Mouse (Mus musculus) thymus, postnatal 14 days (tissue): ENCODE results near the gene Ssh2.
"Not testable (repeated sequence)": the region's sequence is repeated elsewhere in the genome, so short reads cannot be mapped to it uniquely, and the experiment has no call there.

ENCODE experiments used
- DNase-seq: peaks from one replicate; pipeline ENCODE4 v3.0.0; 2021

Gene Ssh2

DNA sequence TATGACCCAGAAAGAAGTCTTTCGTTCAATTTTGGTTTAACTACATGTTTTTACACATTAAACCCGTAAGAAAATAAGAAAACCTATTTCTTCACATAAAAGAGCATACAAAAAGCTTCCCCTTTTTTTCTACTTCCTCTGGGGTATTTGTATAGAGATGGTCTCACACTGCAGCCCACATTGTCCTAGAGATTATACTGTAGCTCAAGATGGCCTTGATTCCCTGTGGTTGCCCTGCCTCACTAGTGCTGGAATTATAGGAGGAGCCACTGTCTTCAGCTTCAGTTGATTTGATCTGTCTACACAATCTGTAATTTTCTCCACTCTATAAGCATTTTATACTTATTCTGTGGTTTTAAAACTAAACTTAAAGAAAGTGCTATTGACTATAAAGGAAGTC, 15.4 kb downstream of the Ssh2 start:
- no peak for DNase-seq

DNA sequence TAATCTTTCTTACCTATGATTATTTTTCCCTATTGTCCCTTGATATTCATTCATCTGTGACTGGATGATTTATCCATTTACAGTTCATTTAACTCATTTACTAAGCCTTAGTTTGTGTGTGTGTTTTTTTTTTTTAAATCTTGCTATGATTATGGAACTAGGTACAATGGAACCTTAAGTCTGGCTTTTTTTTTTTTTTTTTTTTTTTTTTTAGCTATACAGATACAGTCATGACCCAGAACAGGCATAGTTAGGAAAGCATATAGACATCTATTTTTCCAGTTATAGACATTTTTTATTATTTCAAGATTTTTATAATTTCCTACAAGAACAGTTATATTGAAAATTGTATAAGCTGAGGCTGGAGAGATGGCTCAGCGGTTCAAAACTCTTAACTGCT, 19.2 kb downstream of the Ssh2 start:
- no peak for DNase-seq

DNA sequence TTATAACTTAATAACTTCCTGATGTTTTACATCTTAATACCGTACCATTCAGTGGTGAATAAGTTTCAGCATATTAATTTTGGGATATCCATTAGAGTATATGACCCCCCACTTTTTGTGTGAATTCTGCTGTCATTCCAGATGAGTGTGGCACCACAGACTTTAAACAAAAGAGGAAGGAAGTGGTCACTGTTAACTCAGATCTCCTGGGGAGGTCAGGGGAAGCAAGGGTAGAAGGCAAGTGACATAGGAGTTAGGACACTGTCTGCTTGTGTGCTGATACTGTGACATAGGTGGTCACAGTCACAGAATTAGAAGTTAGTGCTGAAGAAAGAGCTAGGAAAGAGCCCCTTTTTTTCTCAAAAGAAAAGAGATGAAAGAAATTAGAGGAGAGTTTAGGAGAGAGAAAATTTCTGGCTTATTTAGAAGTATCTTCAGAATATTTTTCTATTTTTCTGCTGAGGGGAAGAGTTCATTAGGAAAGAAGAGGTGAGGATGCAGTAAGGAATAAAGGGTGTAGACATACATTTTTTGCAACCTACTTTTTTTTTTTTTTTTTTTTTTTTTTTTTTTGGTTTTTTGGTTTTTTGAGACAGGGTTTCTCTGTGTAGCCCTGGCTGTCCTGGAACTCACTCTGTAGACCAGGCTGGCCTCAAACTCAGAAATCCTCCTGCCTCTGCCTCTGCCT, 23.7 kb downstream of the Ssh2 start:
- DNase-seq: no peak

DNA sequence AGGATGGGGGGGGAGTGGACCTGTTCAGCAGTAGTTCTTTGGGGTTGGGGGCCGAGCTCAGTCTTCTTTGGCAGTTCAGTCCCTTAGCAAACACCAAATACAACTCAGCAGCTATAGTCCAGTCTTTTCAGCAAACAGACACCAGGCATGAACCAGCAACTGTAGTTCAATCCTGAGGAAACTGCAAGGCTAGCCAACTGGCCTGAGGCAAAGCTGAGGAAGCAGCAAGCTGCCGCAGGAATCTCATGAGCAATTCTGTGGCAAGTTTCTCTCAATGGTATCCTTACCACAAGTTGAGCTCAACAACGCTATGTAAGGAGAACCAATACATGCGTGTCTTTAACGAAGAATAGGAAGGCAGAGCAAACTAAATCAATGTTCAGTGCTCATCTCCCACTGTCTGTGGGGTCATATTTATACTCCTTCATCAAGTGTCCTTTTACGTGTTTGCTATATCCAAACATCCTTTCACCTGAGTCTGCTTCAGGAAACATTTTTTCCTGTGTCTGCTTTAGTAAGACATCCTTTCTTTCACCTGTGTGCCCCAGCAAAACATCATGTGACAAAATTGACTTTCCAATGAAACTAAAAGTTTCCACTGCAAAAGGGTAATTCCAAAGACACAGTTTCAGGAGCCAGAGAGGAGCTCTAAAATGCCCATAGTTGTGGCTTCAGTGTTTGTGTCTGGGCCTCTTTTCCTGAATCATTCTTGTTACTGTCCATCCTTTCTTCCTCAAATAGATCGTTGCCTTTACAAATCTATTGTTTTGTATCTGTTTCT, 24.6 kb downstream of the Ssh2 start:
- no peak for DNase-seq

DNA sequence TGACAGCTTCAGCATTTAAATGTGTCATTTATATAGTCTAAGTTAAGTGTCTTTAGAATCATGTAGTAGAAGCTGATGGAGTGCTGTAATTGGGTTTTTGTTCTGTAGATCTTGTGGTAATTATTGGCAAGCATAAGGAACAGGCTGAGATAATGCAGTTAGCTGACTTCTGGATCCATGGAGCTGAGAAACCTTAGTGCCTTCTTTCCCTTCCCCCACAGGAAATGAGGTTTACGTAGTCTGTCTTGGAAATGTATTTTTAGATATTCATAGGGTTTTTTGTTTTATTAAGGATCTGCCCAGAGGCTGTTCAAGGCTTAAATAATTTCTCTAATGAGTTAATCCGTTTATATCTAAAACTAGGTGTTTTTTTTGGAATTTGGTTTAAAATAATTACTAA, 26.8 kb downstream of the Ssh2 start:
- no peak for DNase-seq

DNA sequence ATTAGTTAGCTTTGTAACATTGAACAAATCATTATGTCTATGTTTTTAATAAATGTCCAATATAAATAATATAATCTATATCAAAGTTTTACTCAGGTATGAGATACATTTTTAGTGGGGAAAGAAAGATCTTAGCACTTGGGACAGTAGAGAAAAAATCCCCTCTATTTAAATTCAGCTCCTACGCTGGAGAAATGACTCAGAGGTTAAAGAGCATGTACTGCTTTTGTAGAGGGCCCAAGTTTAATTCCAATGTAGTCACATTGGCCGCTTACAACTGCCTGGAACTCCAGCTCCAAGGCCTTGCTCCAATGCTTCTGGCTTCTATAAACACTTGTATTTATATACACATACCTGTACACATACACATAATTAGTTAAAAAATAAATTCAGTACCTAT, 36.7 kb downstream of the Ssh2 start:
- DNase-seq: no peak

DNA sequence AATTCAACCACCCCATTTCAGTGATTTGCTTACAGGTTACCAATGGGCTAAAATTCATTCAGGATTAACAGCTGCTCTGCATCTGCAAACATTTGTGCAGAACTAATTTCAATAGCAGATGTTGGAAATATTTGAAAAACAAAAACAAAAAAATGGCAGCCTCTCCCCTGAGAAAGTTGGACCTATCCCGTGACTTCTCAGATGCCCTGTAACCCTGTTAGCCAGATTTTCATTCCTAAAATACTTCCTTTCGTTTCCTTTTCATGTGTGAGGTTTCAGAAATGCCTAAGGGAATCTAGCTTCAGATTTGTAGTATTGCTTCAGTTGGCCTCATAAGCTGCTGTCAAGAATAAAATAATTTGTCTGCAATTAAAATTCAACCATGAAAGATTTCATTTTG, 43.4 kb downstream of the Ssh2 start:
- DNase-seq: no peak

DNA sequence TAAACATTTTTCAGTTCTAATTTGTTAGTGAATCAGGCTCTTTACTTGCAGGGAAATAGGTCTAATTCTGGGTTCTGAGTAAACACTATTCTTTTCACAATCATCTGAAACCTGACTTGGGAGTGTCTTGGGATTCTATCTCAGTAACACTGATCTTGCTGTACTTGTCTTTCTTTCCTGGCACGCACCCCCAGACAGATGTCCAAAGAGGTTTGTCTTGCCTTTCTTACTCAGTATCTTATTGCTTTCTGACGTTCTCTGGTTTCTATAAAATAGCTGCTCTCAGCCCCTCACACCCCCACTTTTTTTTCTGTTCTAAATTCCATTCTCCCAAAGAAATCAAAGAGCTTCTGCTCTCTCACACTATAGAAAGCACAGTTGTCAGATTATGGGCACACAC, 51.3 kb downstream of the Ssh2 start:
- no peak for DNase-seq

DNA sequence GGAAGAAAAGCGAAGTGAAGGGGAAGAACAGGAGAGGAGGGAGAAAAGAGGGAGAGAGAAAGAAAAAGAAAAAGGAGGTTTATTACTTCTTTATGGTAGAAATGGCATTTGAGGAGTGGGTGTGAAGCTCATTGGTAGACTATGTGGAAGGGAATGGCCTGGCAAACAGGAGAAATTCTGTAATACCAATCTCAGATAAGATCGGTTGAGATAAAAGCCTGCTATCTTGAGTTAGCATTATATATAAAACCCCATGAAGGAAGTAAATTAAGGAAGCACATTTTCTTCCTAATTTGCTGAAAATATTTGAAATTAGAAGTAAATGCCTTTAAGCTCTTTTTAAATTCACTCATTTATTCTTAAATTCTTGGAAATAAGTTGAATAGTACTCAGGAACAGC, 59.9 kb downstream of the Ssh2 start:
- no peak for DNase-seq

DNA sequence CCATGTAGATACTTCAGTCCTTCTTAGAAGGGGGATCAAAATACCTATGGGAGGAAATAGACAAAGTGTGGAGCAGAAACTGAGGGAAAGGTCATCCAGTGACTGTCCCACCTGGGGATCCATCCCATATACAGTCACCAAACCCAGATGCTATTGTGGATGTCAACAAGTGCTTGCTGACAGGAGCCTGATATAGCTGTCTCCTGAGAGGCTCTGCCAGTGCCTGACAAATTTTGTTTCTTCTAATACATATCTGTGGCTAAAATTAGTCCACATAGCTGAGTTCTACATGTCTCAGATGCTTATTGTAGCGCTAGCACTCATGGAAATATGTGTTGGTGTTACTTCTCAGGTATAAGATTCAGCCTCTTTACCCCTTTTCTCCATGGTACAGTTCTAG, 62.5 kb downstream of the Ssh2 start:
- DNase-seq: not testable (repeated sequence)

DNA sequence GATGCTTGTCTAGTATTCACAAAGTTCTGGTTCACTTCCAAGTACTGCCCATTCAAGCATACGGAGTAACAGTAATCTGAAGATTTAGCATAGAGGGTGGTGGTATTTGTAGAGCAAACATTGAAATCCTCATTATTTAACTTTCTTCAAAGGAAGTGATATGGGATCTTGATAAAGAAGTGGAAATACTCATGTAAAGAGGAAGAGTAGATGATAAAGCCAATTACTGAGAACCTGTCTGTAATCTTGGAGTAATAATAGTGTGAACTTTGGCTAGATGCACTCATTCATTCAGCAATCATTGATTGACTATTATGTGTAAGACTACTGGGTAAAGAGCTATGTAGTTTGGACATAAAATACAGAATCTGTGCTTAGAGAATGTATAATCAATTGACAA, 64.1 kb downstream of the Ssh2 start:
- DNase-seq: no peak

DNA sequence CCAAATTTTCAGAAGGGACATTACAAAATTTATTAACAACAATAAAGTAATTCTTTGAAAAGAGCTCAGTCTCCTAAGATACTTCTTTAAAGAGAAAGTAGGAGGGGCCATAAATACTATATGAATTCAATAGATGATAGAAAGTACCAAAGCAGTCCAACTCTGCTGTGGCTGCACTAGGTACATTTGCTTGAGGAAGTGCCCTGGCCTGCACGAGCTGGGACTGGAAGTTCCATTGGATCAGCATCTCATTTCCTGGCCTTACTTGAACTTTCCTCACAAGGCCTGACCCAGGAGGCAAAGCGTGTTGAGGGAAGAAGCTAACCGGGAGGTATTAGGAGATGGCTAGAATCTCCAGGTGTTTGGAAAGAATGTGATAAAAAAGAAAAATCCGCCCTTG, 75.4 kb downstream of the Ssh2 start:
- DNase-seq: no peak

DNA sequence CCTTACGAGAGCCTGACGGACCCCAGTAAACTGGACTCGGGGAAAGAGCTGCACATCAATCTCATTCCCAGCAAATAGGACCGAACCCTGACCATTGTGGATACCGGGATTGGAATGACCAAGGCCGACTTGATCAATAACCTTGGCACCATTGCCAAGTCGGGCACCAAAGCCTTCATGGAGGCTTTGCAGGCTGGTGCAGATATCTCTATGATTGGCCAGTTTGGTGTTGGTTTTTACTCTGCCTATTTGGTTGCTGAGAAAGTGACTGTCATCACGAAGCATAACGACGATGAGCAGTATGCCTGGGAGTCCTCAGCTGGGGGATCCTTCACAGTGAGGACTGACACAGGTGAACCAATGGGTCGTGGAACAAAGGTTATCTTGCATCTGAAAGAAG, 77.6 kb downstream of the Ssh2 start:
- DNase-seq: not testable (repeated sequence)

DNA sequence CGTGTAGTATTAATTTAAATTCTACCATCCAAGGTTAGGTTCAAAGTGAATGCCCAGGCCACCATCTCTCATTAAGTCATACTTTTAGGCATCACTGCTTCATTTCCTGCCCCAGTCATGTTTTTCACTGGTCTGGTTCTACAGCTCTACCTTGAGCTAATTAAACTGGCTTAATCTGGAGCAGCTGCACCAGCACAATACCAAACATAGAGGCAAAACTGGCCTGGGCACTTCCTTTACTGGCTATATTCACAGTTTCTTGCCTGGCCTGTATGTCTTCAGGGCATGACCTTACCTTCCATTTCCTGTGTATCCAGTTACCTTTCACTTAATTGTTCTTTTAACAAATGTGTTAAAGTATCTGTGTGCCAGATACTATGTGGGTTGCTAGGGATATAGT, 81.2 kb downstream of the Ssh2 start:
- no peak for DNase-seq

DNA sequence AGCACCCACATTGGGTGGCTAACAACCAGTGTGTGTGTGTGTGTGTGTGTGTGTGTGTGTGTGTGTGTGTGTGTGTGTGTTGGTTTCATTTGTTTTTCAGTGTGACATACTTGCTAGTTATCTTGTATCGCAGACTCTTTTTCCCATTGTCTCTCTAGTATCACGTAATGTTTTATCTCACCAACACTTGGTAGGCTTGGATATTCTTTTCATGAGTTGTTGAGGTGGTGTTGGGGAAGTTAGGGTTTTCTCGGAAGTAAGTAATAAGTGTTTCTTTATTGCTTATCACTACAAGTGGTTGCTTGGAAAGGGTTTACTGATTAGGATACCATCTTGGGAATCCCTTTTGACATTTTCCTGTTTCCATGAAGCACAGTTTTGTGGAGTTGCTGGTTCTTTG, 91.1 kb downstream of the Ssh2 start:
- no peak for DNase-seq

DNA sequence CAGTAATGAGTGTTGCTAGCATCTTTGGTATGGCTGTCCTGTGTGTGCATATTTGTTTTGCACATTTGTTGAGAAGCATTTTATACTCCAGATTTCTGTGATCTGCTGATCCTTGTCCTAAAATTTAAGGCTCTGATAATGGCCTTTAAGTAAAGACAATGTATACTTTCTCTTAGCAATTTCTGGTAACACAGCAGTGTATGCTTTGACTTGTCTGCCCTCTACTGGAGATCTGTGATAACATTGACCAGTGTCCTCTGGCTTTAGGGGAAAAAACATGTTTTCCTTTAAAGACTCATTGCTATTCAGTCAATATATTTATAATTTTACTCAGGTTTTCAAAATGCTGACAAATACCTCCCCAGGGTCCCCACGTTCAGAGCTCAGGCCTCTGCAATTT, 92.4 kb downstream of the Ssh2 start:
- DNase-seq: peak; percentile 56

DNA sequence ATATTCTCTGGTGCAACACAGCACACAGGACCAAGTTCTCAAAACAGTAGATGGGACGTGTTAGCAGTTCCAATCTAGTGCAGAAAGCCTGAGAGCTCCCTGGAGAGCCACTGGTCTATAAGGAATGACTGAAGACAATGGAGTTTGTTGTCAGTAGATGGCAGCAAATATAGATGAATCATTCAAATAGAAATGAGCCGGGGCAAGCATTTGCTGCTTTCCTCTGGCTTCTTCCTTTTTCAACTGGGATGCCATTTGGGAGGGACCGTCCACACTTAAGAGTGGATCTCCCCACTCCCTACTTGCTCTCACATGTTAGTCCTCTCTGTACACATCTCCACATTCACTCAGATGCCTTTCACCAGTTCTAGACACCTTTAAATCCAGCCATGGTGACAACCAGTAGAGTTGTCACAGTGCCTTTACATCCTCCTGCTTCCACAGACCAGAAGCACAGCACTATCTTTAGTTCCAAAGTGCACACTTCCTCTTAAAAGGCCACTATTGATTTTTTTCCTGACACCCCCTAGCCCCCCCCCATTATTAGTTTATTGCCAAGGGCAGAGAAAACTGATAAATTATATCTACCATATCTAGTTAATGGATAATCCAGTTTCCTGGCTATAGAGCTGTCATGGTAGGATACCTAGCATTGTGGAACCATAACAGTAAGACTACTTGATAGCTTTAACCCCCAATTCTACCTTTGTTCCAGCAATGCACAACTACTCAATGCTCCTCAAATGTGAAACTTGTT, 101.8 kb downstream of the Ssh2 start:
- DNase-seq: peak; percentile 9

DNA sequence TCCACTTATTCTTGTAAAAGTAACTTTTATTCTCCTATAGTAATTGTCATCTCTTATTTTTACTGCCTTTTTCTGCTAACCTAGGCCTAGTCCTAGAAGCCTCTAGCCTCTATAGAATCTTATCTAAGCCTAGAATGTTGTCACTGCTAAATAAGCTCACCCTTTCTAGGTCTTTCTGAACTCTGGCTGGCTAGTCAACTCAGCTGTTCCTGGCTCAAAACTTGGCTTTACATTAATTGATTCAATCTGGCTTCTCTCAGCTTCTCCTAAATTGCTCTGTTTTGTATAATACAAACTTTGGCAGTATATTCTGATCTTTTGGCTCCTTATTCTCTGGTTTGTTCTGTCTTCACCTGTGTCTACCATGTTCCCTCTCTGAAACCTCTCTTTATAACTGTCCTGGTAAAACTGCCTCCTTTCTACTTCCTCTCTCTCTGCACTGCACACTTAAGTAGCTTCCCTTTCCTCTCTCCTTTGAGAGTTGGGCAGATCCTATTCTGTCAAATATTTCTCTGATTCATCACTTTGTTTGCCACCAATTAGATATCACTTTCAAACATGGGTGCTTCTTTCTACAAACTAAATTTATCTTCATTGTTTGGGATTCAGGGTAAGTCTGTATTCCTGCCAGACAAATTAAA, 102.5 kb downstream of the Ssh2 start:
- DNase-seq: no peak

DNA sequence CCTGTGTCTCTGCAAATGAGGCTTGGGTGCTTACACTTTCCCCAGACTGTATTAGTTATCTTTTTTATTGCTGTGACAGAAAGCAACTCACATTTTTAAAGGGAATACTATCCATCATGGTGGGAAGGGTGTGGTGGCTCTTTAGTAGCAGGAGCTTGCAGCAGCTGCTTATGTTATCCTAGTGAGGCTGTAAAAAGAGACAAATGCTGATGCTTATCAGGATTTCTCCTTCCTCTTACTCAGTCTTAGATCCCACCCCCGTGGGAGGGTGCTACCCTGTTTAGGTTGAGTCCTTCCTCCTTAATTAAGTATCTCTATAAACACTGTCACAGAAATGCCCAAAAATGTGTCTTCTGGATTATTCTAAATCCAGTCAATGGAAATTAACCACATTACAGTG, 105.1 kb downstream of the Ssh2 start:
- no peak for DNase-seq

DNA sequence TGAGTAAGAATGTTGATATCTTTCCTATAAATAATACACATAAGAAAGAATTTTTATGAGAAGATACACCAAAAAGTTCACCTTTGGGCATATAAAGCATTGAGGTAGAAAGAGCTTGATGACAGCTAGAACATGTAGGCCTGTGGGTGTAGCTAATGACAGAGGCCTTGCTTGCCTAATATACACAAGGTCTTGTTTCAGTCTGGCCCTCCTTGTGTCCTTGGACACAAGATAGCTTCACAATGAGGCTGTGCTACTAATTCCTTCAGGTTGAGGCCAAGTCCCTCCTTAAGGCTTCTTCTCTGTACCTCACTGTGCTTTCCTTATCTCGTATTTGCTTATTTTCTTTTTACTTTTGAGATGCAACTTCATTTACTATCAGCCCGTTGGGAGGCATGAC, 114.4 kb downstream of the Ssh2 start:
- DNase-seq: no peak

DNA sequence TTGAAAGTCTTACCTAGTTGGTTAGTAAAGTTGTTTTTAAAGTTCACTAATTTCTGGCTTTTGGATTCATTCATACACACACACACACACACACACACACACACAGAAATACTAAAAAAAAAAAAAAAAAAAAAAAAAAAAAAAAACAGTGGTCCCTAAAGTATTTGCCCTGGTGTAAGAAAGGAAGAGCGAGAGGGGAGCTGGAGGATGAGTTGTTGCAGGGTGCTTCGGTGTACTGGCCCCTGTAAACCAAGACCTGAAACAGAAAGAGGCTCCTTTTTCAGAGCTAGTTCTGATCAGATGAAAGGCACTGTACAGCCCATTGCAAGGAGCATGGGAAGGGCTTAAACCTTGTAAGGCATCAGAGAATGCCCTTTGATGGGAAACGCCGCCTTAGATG, 131.2 kb downstream of the Ssh2 start:
- no peak for DNase-seq

DNA sequence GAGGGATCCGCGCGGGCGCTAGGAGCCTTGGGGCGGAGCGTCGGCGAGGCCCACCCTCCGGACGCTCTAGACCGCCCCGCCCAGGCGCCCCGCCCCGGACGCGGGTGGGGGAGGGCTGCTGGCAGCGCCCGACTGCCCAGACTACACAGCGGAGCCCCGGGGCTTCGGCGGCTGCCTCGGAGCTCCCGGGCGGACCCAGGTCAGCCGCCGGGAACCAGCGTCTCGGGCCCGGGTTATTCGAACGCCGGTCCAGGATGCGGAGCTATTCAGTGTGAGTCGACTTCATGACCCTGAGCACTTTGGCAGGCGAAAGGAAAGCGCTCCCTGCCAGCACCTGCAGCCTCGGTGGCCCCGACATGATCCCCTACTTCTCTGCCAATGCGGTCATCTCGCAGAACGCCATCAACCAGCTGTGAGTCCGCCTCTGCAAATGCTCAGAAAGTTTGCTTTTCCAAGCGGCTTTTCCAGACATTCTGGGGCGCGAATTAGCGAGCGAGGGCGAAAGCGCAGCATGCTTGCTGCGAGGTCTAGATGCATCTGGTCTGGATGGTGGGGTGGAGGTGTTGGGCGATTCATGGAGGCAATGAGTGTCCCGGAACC, 132.2 kb downstream of the Ssh2 start:
- DNase-seq: peak; percentile 95

DNA sequence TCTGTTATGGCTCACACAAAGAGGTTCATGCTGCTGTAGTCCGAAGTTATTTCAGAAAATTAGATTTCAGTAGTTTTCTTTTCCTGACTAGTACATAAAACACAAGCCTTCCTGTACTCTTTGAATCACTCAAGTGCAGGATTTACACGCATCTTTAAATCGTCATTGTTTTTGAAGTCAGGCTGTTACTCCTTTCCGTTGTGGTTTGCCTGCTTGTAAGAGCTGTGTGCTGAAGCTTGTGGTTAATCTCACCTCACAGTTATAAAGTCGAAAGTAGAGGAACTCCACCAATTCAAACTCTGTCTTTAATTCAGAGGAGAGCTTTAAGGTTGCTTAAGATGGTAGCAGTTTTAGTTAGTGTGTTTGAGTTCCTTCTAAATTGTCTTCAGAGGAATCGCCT, 132.9 kb downstream of the Ssh2 start:
- peak; percentile 43 for DNase-seq
